Mouse (Mus musculus): Measurements from ENCODE around the gene Kat5.

DNA sequence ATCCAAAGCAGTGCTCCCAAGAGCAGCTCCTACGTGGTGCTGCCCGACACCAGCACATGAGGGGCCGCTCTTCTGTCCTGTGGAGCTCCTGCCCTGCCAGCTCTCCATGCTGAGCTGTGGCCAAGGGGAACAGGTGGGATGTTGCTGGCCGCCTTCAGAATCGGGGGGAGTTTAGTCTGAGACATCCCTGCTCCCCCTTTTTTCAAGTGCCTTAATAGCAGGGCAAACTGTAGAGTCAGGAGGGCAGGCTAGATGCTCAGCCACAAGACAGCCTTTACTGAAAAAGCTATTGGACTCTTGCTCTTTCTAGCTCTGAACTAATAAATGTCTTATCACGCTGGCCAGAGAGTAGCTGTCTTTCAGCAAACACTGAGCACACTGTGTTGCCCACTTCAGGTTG, 37.8 kb upstream of the Kat5 start:
- TF ChIP-seq CTCF (IDR thresholded peaks at IDR 0.05; ENCODE audit: borderline replicate concordance, insufficient read depth, low read length): no peak
- TF ChIP-seq POLR2A (IDR thresholded peaks at IDR 0.05; ENCODE audit: low read depth, low read length): no peak

Measured in embryonic fibroblast, embryonic 13.5 days (primary cell).